Mouse (Mus musculus): ENCODE results near the gene Greb1. TPM values are rescaled to one million over a fixed set of nuclear protein-coding genes. Genes with fewer than 3 reads are reported as not detected.

Gene Greb1
- polyA plus RNA-seq, 1 experiment from 2014 or later = 0.80 TPM

DNA sequence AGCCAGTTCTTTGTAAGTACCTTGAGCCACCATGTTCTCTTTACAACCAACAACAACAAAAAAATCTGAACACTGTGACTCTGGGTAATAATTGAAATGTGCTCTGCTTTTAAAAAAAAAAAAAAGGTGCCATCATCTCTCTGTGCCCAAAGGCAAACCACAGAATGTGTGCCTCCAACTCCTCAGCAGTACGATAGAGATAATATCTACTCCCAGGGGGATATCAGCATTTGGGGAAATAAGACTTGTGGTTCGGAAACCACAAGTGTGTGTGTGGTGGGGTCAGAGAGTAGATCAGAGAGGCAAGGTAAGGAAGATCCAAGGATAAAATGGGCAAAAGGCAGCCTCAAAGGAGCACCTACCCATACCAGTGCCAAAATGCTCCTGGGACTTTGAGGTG lies 169.3 kb downstream of the Greb1 start:
- Histone ChIP-seq H3K4me2 (ENCODE audit: low read depth, low read length) (no peak overlapping the region), H3K27ac (ENCODE audit: low read length) (no peak overlapping the region), H3K9me3 (replicated peaks; ENCODE audit: control insufficient read depth, low read length) (no peaks in the 10 kb centered on the region), H3K4me1 (ENCODE audit: control insufficient read depth, insufficient read depth, low read length) (no peaks in the 10 kb centered on the region), H3K27me3 (ENCODE audit: control insufficient read depth, insufficient read depth, low read length) (no peaks in the 10 kb centered on the region), H3K36me3 (ENCODE audit: control insufficient read depth, insufficient read depth, low read length) (no peaks in the 10 kb centered on the region), H3K4me3 (replicated peaks; ENCODE audit: low read length) (no peak overlapping the region), H3K9ac (ENCODE audit: low read length) (no peak overlapping the region)
- ATAC-seq (ENCODE audit: insufficient read depth, low FRiP score) = no peak
- WGBS = 75% methylated on average over 2 of the region's 2 CpGs

- Histone ChIP-seq H3K9me3 (replicated peaks; ENCODE audit: control insufficient read depth, low read length) (no peaks in the 10 kb centered on the region), H3K27me3 (ENCODE audit: control insufficient read depth, insufficient read depth, low read length) (no peaks in the 10 kb centered on the region), H3K4me2 (ENCODE audit: low read depth, low read length) (no peak overlapping the region), H3K36me3 (ENCODE audit: control insufficient read depth, insufficient read depth, low read length) (no peaks in the 10 kb centered on the region), H3K9ac (ENCODE audit: low read length) (no peak overlapping the region), H3K4me1 (ENCODE audit: control insufficient read depth, insufficient read depth, low read length) (no peaks in the 10 kb centered on the region), H3K4me3 (replicated peaks; ENCODE audit: low read length) (no peak overlapping the region), H3K27ac (ENCODE audit: low read length) (no peak overlapping the region)
- ATAC-seq (ENCODE audit: insufficient read depth, low FRiP score) = no peak
- WGBS = 76% methylated on average over 1 of the region's 1 CpGs
These were observed 169.9 kb downstream of the Greb1 start for GRCm38 (mm10) chr12:16630866-16631185.

- H3K36me3 ChIP-seq (ENCODE audit: control insufficient read depth, insufficient read depth, low read length) = no peaks in the 10 kb centered on the region
- no peak overlapping the region for H3K4me2 ChIP-seq (ENCODE audit: low read depth, low read length)
- no peaks in the 10 kb centered on the region for H3K4me1 ChIP-seq (ENCODE audit: control insufficient read depth, insufficient read depth, low read length)
- WGBS = 54% methylated on average over 7 of the region's 7 CpGs
- H3K27me3 ChIP-seq (ENCODE audit: control insufficient read depth, insufficient read depth, low read length) = no peaks in the 10 kb centered on the region
- H3K9me3 ChIP-seq (replicated peaks; ENCODE audit: control insufficient read depth, low read length) = no peaks in the 10 kb centered on the region
- no peak overlapping the region for H3K9ac ChIP-seq (ENCODE audit: low read length)
- H3K4me3 ChIP-seq (replicated peaks; ENCODE audit: low read length) = no peak overlapping the region
- H3K27ac ChIP-seq (ENCODE audit: low read length) = no peak overlapping the region
- ATAC-seq (ENCODE audit: insufficient read depth, low FRiP score) = no peak
These were observed 170.4 kb downstream of the Greb1 start for GRCm38 (mm10) chr12:16630152-16630865.

Small RNA genes lying within 50 kb of the gene (microRNA-seq; reads per million reads assigned to microRNA genes)
- not detected for gene Gm44305

Other genes starting within 250 kb of the Greb1 start
- gene Lpin1, start 189.9 kb downstream of the Greb1 start, polyA plus RNA-seq (2015; fragmentation: Nextera tagmentation; extraction: Ambion mirVana) = 6.6 and 6.9 TPM in 2 replicates
- not detected in 2 replicates for gene Ntsr2, start 147.5 kb downstream of the Greb1 start, polyA plus RNA-seq (2015; fragmentation: Nextera tagmentation; extraction: Ambion mirVana)
- 26.5 and 27.9 TPM in 2 replicates for gene E2f6, start 10.1 kb upstream of the Greb1 start, polyA plus RNA-seq (2015; fragmentation: Nextera tagmentation; extraction: Ambion mirVana)
- gene Rock2, start 94.0 kb upstream of the Greb1 start, polyA plus RNA-seq (2015; fragmentation: Nextera tagmentation; extraction: Ambion mirVana) = 14.3 and 16.5 TPM in 2 replicates
- gene Pqlc3, start 199.5 kb upstream of the Greb1 start, polyA plus RNA-seq (2015; fragmentation: Nextera tagmentation; extraction: Ambion mirVana) = 13.8 TPM in 2 replicates
- 0.22 and 0.34 TPM in 2 replicates for gene 2410004P03Rik, start 210.8 kb upstream of the Greb1 start, polyA plus RNA-seq (2015; fragmentation: Nextera tagmentation; extraction: Ambion mirVana)

All from stomach, embryonic 16.5 days (tissue).